Mouse (Mus musculus) heart, postnatal 0 days (tissue): ENCODE results near the gene 1700018G05Rik. TPM values are rescaled to one million over a fixed set of nuclear protein-coding genes. Genes with fewer than 3 reads are reported as not detected.
"Not testable (repeated sequence)": the region's sequence is repeated elsewhere in the genome, so short reads cannot be mapped to it uniquely, and the experiment has no call there.

ENCODE experiments used
- ATAC-seq: fragments of 200-750 bp; cut with Nextera tagmentation; 2 replicates; pipeline ENCODE4 v1.8.0; 2017; ENCODE audit warnings: low read depth, moderate number of reproducible peaks, moderate library complexity; ENCODE audit not compliant: insufficient read depth
- DNase-seq: peaks from one replicate; pipeline ENCODE4 v3.0.0-alpha.2; 2016; ENCODE audit warnings: low spot score
- H3K27ac ChIP-seq: fragments of 300-500 bp; sonication (generic); 2 replicates; pipeline ENCODE4 v1.5.1; 2014; ENCODE audit warnings: low read depth, mild to moderate bottlenecking
- H3K27me3 ChIP-seq: fragments of 300-500 bp; sonication (generic); 2 replicates; pipeline ENCODE4 v1.6.1; 2014; ENCODE audit warnings: low read length, mixed read lengths; ENCODE audit not compliant: control insufficient read depth, insufficient read depth
- H3K36me3 ChIP-seq: fragments of 300-500 bp; sonication (generic); replicated peaks from 2 replicates; pipeline ENCODE4 v1.6.1; 2014; ENCODE audit warnings: low read length, mixed read lengths; ENCODE audit not compliant: control insufficient read depth, insufficient read depth
- H3K4me1 ChIP-seq: fragments of 300-500 bp; sonication (generic); 2 replicates; pipeline ENCODE4 v1.6.1; 2014; ENCODE audit warnings: antibody characterized with exemption; ENCODE audit not compliant: control insufficient read depth, insufficient read depth
- H3K4me2 ChIP-seq: fragments of 300-500 bp; sonication (generic); 2 replicates; pipeline ENCODE4 v1.6.1; 2014; ENCODE audit warnings: low read depth, mild to moderate bottlenecking, low read length, moderate library complexity
- H3K4me3 ChIP-seq: fragments of 300-500 bp; sonication (generic); 2 replicates; pipeline ENCODE4 v1.5.1; 2014; ENCODE audit warnings: low read depth, low read length
- H3K9ac ChIP-seq: fragments of 300-500 bp; sonication (generic); replicated peaks from 2 replicates; pipeline ENCODE4 v1.6.1; 2014; ENCODE audit warnings: low read depth, low read length, mixed read lengths
- H3K9me3 ChIP-seq: fragments of 300-500 bp; sonication (generic); replicated peaks from 2 replicates; pipeline ENCODE4 v1.6.1; 2016; ENCODE audit warnings: low read length; ENCODE audit not compliant: control insufficient read depth
- CTCF ChIP-seq: IDR thresholded peaks from 2 replicates; pipeline ENCODE4 v1.5.1; 2016; ENCODE audit warnings: antibody characterized with exemption, control low read depth, low read depth
- EP300 ChIP-seq: IDR thresholded peaks from 2 replicates; pipeline ENCODE4 v1.6.1; 2016; ENCODE audit warnings: antibody characterized with exemption, low read depth
- WGBS: fragments of 180-500 bp; shearing (Covaris S2); extraction: QIAGEN DNeasy Blood & Tissue Kit; methylation state at CpG from one replicate; pipeline ENCODE4 v1.1.7; 2014; 5-methylcytosine and 5-hydroxymethylcytosine counted together
- polyA plus RNA-seq: library from polyadenylated mRNA; unstranded; fragments of >200 nt; fragmentation: Nextera tagmentation; extraction: Ambion mirVana; gene quantifications from 2 replicates; pipeline ENCODE4 v1.2.1, GENCODE M21; 2015
- total RNA-seq: library from RNA; depleted of rRNA; stranded (reverse); fragments of >200 nt; gene quantifications from 2 replicates; pipeline ENCODE4 v1.2.3, GENCODE M21; 2014; ENCODE audit warnings: low replicate concordance; rRNA removed

Gene 1700018G05Rik
- total RNA-seq (not detected in 2 replicates), polyA plus RNA-seq (not detected in 2 replicates)

GRCm38 (mm10) chrX:102928072-102928471 is at the start of gene 1700018G05Rik:
Gene 1700018G05Rik, plus strand, starts transcription at chrX:102928372.
- H3K4me3 ChIP-seq, DNase-seq, H3K27ac ChIP-seq, H3K9me3 ChIP-seq, H3K27me3 ChIP-seq, ATAC-seq, H3K36me3 ChIP-seq, H3K9ac ChIP-seq, H3K4me2 ChIP-seq, H3K4me1 ChIP-seq: not testable (repeated sequence)
- 90% methylated on average over 6 of the region's 6 CpGs for WGBS

DNA sequence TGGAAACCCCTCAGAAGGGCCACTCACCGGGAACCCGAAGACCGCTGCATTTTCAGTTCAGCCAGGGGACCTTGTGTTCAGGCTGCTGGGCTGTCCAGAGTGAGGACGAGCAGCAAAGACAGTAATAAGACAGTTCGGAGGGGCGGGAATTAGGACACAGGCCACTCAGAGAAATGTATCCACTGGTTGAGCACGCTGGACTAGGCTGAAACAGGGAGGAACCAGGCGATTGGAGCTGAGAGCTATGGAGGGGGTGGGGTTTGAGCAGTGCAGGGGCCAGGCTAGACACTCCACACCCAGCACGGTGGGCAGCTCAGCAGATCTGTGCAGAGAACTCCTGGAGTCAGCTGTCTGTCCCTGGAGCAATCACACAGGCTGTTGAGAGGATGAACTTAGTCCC is 19.6 kb upstream of the 1700018G05Rik start, which contains the start of the genes Dmrtc1a and 1700011M02Rik:
TSS of gene Dmrtc1a (minus strand) at position 101 of the 400 bp plus-strand sequence.
TSS of gene 1700011M02Rik (plus strand) at position 319 of the 400 bp plus-strand sequence.
- not testable (repeated sequence) for H3K4me1 ChIP-seq, DNase-seq, H3K9me3 ChIP-seq, H3K4me3 ChIP-seq, H3K27ac ChIP-seq, ATAC-seq, H3K27me3 ChIP-seq, H3K4me2 ChIP-seq, H3K9ac ChIP-seq, H3K36me3 ChIP-seq
- WGBS: 80% methylated on average over 6 of the region's 9 CpGs

DNA sequence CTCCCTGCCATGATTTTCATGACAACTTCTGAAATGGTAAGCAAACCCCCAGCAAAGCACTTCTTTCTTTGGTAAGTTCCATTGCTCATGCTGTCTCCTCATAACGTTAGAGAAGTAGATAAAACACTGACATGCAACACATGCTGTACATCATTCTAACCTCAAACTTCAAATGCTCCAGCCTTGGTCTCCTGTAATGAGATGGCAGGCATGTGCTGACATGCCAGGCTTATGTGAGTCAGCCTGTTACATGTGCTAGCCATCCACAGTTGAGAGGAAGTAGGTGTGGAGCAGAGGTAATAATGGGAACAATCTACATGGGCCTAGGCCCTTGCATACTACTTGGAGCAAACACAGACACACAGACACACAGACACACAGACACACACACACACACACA is 13.3 kb upstream of the 1700018G05Rik start:
- not testable (repeated sequence) for H3K4me2 ChIP-seq, H3K36me3 ChIP-seq, H3K4me3 ChIP-seq, H3K9me3 ChIP-seq, H3K9ac ChIP-seq, H3K27ac ChIP-seq, H3K4me1 ChIP-seq, DNase-seq, H3K27me3 ChIP-seq, ATAC-seq
- 69% methylated on average over 1 of the region's 1 CpGs for WGBS

DNA sequence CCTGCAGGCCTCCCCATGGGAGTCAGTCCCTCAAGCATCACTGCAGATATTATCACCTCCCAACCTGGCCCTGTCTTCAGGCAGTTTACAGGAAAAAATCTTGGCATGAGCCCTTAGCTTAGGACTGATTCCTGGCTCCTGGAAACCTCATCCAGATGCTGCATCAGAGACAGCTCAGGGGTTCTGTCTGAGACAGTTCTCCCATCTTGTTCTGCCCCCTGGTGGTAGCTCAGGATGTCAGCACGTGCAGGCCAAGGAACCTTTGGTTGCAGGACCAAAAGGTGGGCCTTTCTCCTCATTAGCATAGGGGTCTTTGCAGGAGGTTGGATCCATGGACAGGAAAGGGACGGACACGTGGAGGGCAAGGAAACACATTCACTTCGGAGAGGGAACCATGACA is 1.5 kb upstream of the 1700018G05Rik start:
- not testable (repeated sequence) for ATAC-seq, H3K27ac ChIP-seq, H3K9ac ChIP-seq, H3K27me3 ChIP-seq, H3K4me2 ChIP-seq, DNase-seq, H3K36me3 ChIP-seq, H3K9me3 ChIP-seq, H3K4me3 ChIP-seq, H3K4me1 ChIP-seq
- 27% methylated on average over 4 of the region's 4 CpGs for WGBS
- TF ChIP-seq CTCF: peak; percentile 41; the same call in 1 of the 2 replicates

DNA sequence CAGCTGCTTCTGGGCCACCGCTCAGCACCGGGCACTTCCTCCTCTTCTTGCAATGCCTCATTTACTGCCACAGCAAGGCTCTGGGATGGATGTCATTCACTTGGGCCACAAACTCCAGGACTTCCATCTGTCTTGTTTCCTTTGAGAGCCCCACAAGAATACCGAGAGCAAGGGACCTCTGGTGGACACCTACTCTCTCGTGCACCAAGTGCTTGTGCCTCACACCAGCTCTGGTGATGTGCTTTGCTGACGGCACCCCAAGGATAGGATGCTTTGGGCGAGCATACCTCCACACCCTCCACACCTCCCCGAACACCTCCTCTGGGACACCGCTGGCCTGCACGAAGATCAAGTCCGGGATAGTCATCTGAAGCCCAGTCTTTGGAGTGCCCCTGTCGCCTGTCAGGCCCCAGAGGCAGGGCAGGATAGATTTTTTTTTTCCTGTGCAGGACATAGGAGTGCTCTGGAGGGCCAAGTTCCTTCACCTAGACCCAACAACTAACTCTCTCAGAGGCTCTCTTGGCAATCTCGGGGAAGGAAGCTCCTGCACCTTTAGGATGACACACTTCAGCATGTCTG is 4.9 kb downstream of the 1700018G05Rik start:
- 40% methylated on average over 12 of the region's 12 CpGs for WGBS
- ATAC-seq: no peak

More for the DNA sequence above, 4.9 kb downstream of the 1700018G05Rik start:
- DNase-seq: no peak
- Histone ChIP-seq H3K4me3 (peak overlapping the region; percentile 55), H3K4me1 (no peaks in the 10 kb centered on the region), H3K9me3 (no peaks in the 10 kb centered on the region), H3K27me3 (peaks cover 19% of the 10 kb centered on the region; the same call in 1 of the 2 replicates), H3K9ac (no peak overlapping the region), H3K36me3 (no peaks in the 10 kb centered on the region), H3K4me2 (peak overlapping the region; percentile 74), H3K27ac (no peak overlapping the region)
- TF ChIP-seq CTCF: no peak
- TF ChIP-seq EP300: no peak
